Mouse (Mus musculus) heart, adult 11 months (tissue): ENCODE data around the gene Tial1.
A peak's percentile ranks its signal among the peaks of the same experiment; 100 is the strongest.

ENCODE experiments used
- DNase-seq: peaks from one replicate; pipeline ENCODE4 v3.0.0; 2022

The Tial1 gene

GRCm38 (mm10) chr7:128461285-128462215 is at the start of gene Tial1:
TSS of gene Tial1 (minus strand) at chr7:128461717.
- DNase-seq = peak; percentile 100

GRCm38 (mm10) chr7:128504091-128504490 is 42.6 kb upstream of the Tial1 start:
- DNase-seq = peak; percentile 75

GRCm38 (mm10) chr7:128499801-128500200 is 38.3 kb upstream of the Tial1 start:
- DNase-seq = peak; percentile 95

- DNase-seq = peak; percentile 73
Observed at GRCm38 (mm10) chr7:128494546-128494945, 33.0 kb upstream of the Tial1 start.

- DNase-seq = no peak
Observed at GRCm38 (mm10) chr7:128488986-128489385, 27.5 kb upstream of the Tial1 start.

- peak; percentile 97 for DNase-seq
Observed at GRCm38 (mm10) chr7:128474322-128474721, 12.8 kb upstream of the Tial1 start.

GRCm38 (mm10) chr7:128462406-128462805 is 889 bp upstream of the Tial1 start:
- DNase-seq = peak; percentile 88

- no peak for DNase-seq
Observed at GRCm38 (mm10) chr7:128460865-128461228, 670 bp downstream of the Tial1 start.

- peak; percentile 96 for DNase-seq
Observed at GRCm38 (mm10) chr7:128460131-128460864, 1.2 kb downstream of the Tial1 start.

- no peak for DNase-seq
Observed at GRCm38 (mm10) chr7:128459791-128460130, 1.8 kb downstream of the Tial1 start.

- no peak for DNase-seq
Observed at GRCm38 (mm10) chr7:128458011-128458410, 3.5 kb downstream of the Tial1 start.

GRCm38 (mm10) chr7:128452731-128453130 is 8.8 kb downstream of the Tial1 start:
- DNase-seq = no peak

- no peak for DNase-seq
Observed at GRCm38 (mm10) chr7:128440584-128440983, 20.9 kb downstream of the Tial1 start.

GRCm38 (mm10) chr7:128439251-128439650 is 22.3 kb downstream of the Tial1 start:
- DNase-seq = peak; percentile 64

GRCm38 (mm10) chr7:128438131-128438530 is 23.4 kb downstream of the Tial1 start:
- peak; percentile 69 for DNase-seq

- DNase-seq = no peak
Observed at GRCm38 (mm10) chr7:128433213-128433612, 28.3 kb downstream of the Tial1 start.

- DNase-seq = peak; percentile 48
Observed at GRCm38 (mm10) chr7:128432574-128432973, 28.9 kb downstream of the Tial1 start.

GRCm38 (mm10) chr7:128422491-128422890 is 39.0 kb downstream of the Tial1 start:
- no peak for DNase-seq

- DNase-seq = peak; percentile 61
Observed at GRCm38 (mm10) chr7:128421701-128422100, 39.8 kb downstream of the Tial1 start.

- DNase-seq = peak; percentile 74
Observed at GRCm38 (mm10) chr7:128419690-128420089, 41.8 kb downstream of the Tial1 start.

- peak; percentile 98 for DNase-seq
Observed at GRCm38 (mm10) chr7:128417930-128418779, 43.4 kb downstream of the Tial1 start, which contains the start of gene Rgs10. TSS of gene Rgs10 (minus strand) at chr7:128418758.

GRCm38 (mm10) chr7:128417226-128417929 is 44.1 kb downstream of the Tial1 start:
- DNase-seq = no peak
